Mouse (Mus musculus) heart, adult 2 months (tissue): Measurements from ENCODE around the gene Ackr3. TPM values are rescaled to one million over a fixed set of nuclear protein-coding genes. Genes with fewer than 3 reads are reported as not detected.

Experiments
- DNase-seq, 2 experiments: peaks; one replicate each; pipeline ENCODE4 v3.0.0; 2021
- H3K27ac ChIP-seq: fragments of 200-600 bp; 2 replicates; pipeline ENCODE4 v1.8.1; 2022
- H3K27me3 ChIP-seq: fragments of 200-500 bp; 2 replicates; pipeline ENCODE4 v1.6.1; 2012; ENCODE audit warnings: mild to moderate bottlenecking, low read length, inconsistent platforms, mixed read lengths; ENCODE audit not compliant: control insufficient read depth, insufficient read depth
- H3K36me3 ChIP-seq: fragments of 200-500 bp; 2 replicates; pipeline ENCODE4 v1.6.1; 2012; ENCODE audit warnings: low read length, inconsistent platforms; ENCODE audit not compliant: control insufficient read depth, insufficient read depth
- H3K4me1 ChIP-seq: fragments of 200-500 bp; 2 replicates; pipeline ENCODE4 v1.6.1; 2011; ENCODE audit warnings: low read length; ENCODE audit not compliant: control insufficient read depth, insufficient read depth
- H3K4me3 ChIP-seq: fragments of 200-600 bp; 2 replicates; pipeline ENCODE4 v1.8.1; 2022
- H3K79me2 ChIP-seq: fragments of 200-500 bp; replicated peaks from 2 replicates; pipeline ENCODE4 v1.6.1; 2012; ENCODE audit warnings: mild to moderate bottlenecking, inconsistent platforms, low read length, moderate library complexity, mixed read lengths; ENCODE audit not compliant: control insufficient read depth, insufficient read depth
- H3K9ac ChIP-seq: fragments of 200-500 bp; 2 replicates; pipeline ENCODE4 v1.6.1; 2012; ENCODE audit warnings: low read depth, mild to moderate bottlenecking, control low read depth, inconsistent platforms, low read length, mixed read lengths
- CTCF ChIP-seq: fragments of 200-600 bp; IDR thresholded peaks from 2 replicates; pipeline ENCODE4 v1.8.1; 2022; ENCODE audit warnings: antibody characterized with exemption, mild to moderate bottlenecking, moderate library complexity
- EP300 ChIP-seq: fragments of 200-500 bp; IDR thresholded peaks from 2 replicates; pipeline ENCODE4 v1.6.1; 2011; ENCODE audit warnings: low read depth, low read length, control low read depth; ENCODE audit not compliant: insufficient read depth
- POLR2A ChIP-seq: fragments of 200-500 bp; IDR thresholded peaks from 2 replicates; pipeline ENCODE4 v1.6.1; 2011; ENCODE audit warnings: mild to moderate bottlenecking, low read depth, low read length, control low read depth; ENCODE audit not compliant: insufficient read depth
- WGBS: fragments of 180-500 bp; shearing (Covaris S2); methylation state at CpG from one replicate; pipeline ENCODE4 v1.1.7; 2018; 5-methylcytosine and 5-hydroxymethylcytosine counted together
- intact Hi-C: fragments of 180-260 bp; cut with DNase I; formaldehyde crosslinking; loops from one replicate; pipeline ENCODE4 v1.15.1; 2025
- long read RNA-seq: library from polyadenylated mRNA; stranded (forward); transcript quantifications from one replicate; pipeline ENCODE4 v2.0.0, GENCODE M21; 2021
- polyA plus RNA-seq: library from polyadenylated mRNA; depleted of rRNA; stranded (reverse); fragments of >200 nt; gene quantifications from 2 replicates; pipeline ENCODE4 v1.2.3, GENCODE M21; 2012; rRNA removed
- total RNA-seq, 2 experiments: library from RNA; stranded (reverse); gene quantifications; 2 replicates each; pipeline ENCODE4 v1.2.3; 2021

Gene Ackr3
- 10 to 100 TPM; 56.5 to 58.0 TPM for total RNA-seq
- polyA plus RNA-seq, result 186 and 351 TPM in 2 replicates
- long read RNA-seq, transcript Ackr3-201 (2 exons, 3,065 nt), result major isoform, 140 of 155 reads
- long read RNA-seq, partial matches to known transcripts, result 1 of 155 reads
- long read RNA-seq, other reads (novel, unspliced or antisense), result 13 of 155 reads

GRCm38 (mm10) chr1:90203783-90204690 is at the start of gene Ackr3:
Gene Ackr3, plus strand, starts transcription at chr1:90203980.
- no peaks in the 10 kb centered on the region for H3K27me3 ChIP-seq
- H3K36me3 ChIP-seq, result peaks cover 1% of the 10 kb centered on the region
- WGBS, result under 1% methylated on average over 19 of the region's 19 CpGs
- peak within 1 kb of the TSS; percentile 66 for H3K9ac ChIP-seq
- H3K4me3 ChIP-seq, result peak within 1 kb of the TSS; percentile 84
- intact Hi-C loops, result loop anchor here (1.0 to 5.0 kb wide), 3 partner anchors 144 to 283 kb away; no protein-coding TSS in a partner anchor
- peak within 1 kb of the TSS; percentile 98 for H3K27ac ChIP-seq
- H3K79me2 ChIP-seq, result no peaks in the 10 kb centered on the region; the same call in 1 of the 2 replicates
- TF ChIP-seq CTCF, result peak; percentile 86
- peak; percentile 88 for TF ChIP-seq EP300
- TF ChIP-seq POLR2A, result peak; percentile 100
- H3K4me1 ChIP-seq, result peaks cover 20% of the 10 kb centered on the region
- peak; percentile 88 to 90 for DNase-seq

- WGBS, result 50% methylated on average over 7 of the region's 7 CpGs
- H3K9ac ChIP-seq, result no peak overlapping the region
- H3K36me3 ChIP-seq, result no peaks in the 10 kb centered on the region
- intact Hi-C loops, result no loop called here
- DNase-seq, result no peak
- no peak overlapping the region for H3K27ac ChIP-seq
- peaks cover 4% of the 10 kb centered on the region for H3K4me1 ChIP-seq
- TF ChIP-seq POLR2A, result no peak
- TF ChIP-seq CTCF, result no peak
- no peak for TF ChIP-seq EP300
- no peak overlapping the region for H3K4me3 ChIP-seq
- no peaks in the 10 kb centered on the region for H3K27me3 ChIP-seq
- H3K79me2 ChIP-seq, result no peaks in the 10 kb centered on the region
Measured at GRCm38 (mm10) chr1:90156589-90156988, 47.2 kb upstream of the Ackr3 start.

GRCm38 (mm10) chr1:90159927-90160326 is 43.9 kb upstream of the Ackr3 start:
- no peak overlapping the region for H3K9ac ChIP-seq
- H3K4me1 ChIP-seq, result peaks cover 6% of the 10 kb centered on the region
- no peak overlapping the region for H3K27ac ChIP-seq
- H3K4me3 ChIP-seq, result no peak overlapping the region
- intact Hi-C loops, result loop anchor here (5.0 kb wide), 2 partner anchors 98 to 332 kb away; no protein-coding TSS in a partner anchor
- H3K27me3 ChIP-seq, result no peaks in the 10 kb centered on the region
- TF ChIP-seq EP300 (no peak), CTCF (peak; percentile 31; the same call in 1 of the 2 replicates)
- no peaks in the 10 kb centered on the region for H3K79me2 ChIP-seq
- H3K36me3 ChIP-seq, result no peaks in the 10 kb centered on the region
- WGBS, result 47% methylated on average over 13 of the region's 13 CpGs
- no peak for DNase-seq

DNA sequence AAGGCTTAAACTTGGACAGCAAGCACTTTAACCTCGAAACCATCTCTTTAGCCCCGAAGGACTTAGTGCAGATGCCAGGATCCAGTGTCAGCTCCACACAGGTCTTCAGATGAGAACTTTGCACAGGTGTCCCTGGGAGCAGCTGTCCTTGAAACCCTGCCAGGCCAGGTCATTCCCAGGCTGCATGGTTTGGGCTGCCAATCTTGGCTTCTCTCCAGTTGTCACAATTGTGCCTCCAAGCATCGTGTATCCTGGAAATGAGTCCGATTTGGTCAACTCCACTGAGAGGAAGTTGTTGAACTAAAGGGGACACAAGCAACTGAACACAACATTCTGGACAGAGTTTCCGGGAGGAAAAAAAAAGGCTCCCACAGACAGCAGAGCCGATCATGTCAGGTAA is 42.2 kb upstream of the Ackr3 start:
- H3K27ac ChIP-seq, result peak overlapping the region; percentile 7; the same call in 1 of the 2 replicates
- H3K36me3 ChIP-seq, result no peaks in the 10 kb centered on the region
- H3K4me1 ChIP-seq, result peaks cover 6% of the 10 kb centered on the region
- H3K9ac ChIP-seq, result no peak overlapping the region
- WGBS, result 38% methylated on average over 6 of the region's 6 CpGs
- TF ChIP-seq POLR2A (no peak), CTCF (no peak), EP300 (no peak)
- H3K79me2 ChIP-seq, result no peaks in the 10 kb centered on the region
- peak; percentile 49 for DNase-seq
- H3K4me3 ChIP-seq, result no peak overlapping the region
- intact Hi-C loops, result loop anchor here (1.0 to 5.0 kb wide), 3 partner anchors 41 to 331 kb away; no protein-coding TSS in a partner anchor
- H3K27me3 ChIP-seq, result no peaks in the 10 kb centered on the region

- H3K27me3 ChIP-seq, result no peaks in the 10 kb centered on the region
- no peaks in the 10 kb centered on the region for H3K79me2 ChIP-seq
- WGBS, result 46% methylated on average over 13 of the region's 13 CpGs
- H3K27ac ChIP-seq, result peak overlapping the region; percentile 27
- H3K9ac ChIP-seq, result no peak overlapping the region
- TF ChIP-seq EP300, result peak; percentile 29; the same call in 1 of the 2 replicates
- no peak for TF ChIP-seq POLR2A
- no peak for TF ChIP-seq CTCF
- H3K4me3 ChIP-seq, result no peak overlapping the region
- peak in 1 of 2 experiments; percentile 32 for DNase-seq
- H3K4me1 ChIP-seq, result peaks cover 6% of the 10 kb centered on the region
- no peaks in the 10 kb centered on the region for H3K36me3 ChIP-seq
- intact Hi-C loops, result loop anchor here (5.0 kb wide), 2 partner anchors 100 to 330 kb away; no protein-coding TSS in a partner anchor
Measured at GRCm38 (mm10) chr1:90162379-90162857, 41.4 kb upstream of the Ackr3 start.
